Mouse (Mus musculus): Measurements from ENCODE around the gene Ece2. TPM values are rescaled to one million over a fixed set of nuclear protein-coding genes. Genes with fewer than 3 reads are reported as not detected.

Ece2 gene
- polyA plus RNA-seq, 1 experiment, result 0.07 TPM

GRCm38 (mm10) chr16:20672965-20673705, 43.5 kb downstream of the Ece2 start:
- H3K4me1 ChIP-seq (ENCODE audit: control insufficient read depth, insufficient read depth, insufficient read length), result peaks cover 8% of the 10 kb centered on the region; the same call in 1 of the 2 replicates
- peak overlapping the region; percentile 50; the same call in 1 of the 2 replicates for H3K27ac ChIP-seq (ENCODE audit: insufficient read depth, low read length)
- TF ChIP-seq CTCF (IDR thresholded peaks at IDR 0.05; ENCODE audit: extremely low read depth, insufficient read depth, insufficient read length, insufficient replicate concordance), result no peak
- no peak for TF ChIP-seq POLR2A (IDR thresholded peaks at IDR 0.05; ENCODE audit: low read depth, low read length)
- peaks cover 9% of the 10 kb centered on the region; the same call in 1 of the 2 replicates for H3K36me3 ChIP-seq (ENCODE audit: control insufficient read depth, insufficient read depth, low read length)
- H3K4me3 ChIP-seq (ENCODE audit: extremely low read depth, insufficient read depth, insufficient read length), result peak overlapping the region; percentile 61
- peak in 1 of 2 experiments; percentile 39 for DNase-seq (ENCODE audit: low read depth in 1 of 2, low spot score in 2 of 2)
- under 1% methylated on average over 39 of the region's 78 CpGs for WGBS
- no peaks in the 10 kb centered on the region; the same call in 1 of the 2 replicates for H3K27me3 ChIP-seq (ENCODE audit: control insufficient read depth, insufficient read depth, low read length)

DNA sequence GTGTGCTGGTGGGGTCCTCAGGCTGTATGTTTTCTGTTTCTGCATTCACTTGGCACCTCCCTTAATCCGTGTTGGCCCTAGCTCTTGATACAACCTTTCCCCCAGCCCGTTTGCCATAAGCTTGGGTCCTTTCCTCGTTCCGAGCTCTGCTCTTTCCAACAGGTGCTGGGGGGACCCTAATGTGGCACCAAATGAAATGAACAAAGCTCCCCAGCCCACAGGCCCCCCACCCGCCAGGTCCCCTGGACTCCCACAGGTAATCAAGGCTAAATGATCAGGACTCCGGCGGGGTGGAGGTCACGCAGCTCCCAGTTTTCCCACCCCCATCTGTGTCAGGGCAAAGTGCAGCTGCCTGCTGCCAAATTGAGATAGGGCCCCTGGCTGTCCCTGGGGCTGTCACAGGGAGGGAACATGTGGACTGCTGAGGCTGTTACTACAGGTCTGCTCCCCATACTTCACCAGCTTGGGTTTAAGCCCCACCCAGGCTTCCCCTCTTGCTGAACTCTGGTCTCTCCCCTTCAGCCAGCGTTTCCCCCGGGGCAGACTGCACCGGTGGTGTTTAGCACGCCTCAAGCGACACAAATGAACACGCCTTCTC, 44.2 kb downstream of the Ece2 start:
- DNase-seq (ENCODE audit: low read depth in 1 of 2, low spot score in 2 of 2), result peak in 1 of 2 experiments; percentile 13
- H3K4me3 ChIP-seq (ENCODE audit: extremely low read depth, insufficient read depth, insufficient read length), result peak overlapping the region; percentile 61
- 4% methylated on average over 14 of the region's 14 CpGs for WGBS
- no peak for TF ChIP-seq POLR2A (IDR thresholded peaks at IDR 0.05; ENCODE audit: low read depth, low read length)
- no peak for TF ChIP-seq CTCF (IDR thresholded peaks at IDR 0.05; ENCODE audit: extremely low read depth, insufficient read depth, insufficient read length, insufficient replicate concordance)
- H3K4me1 ChIP-seq (ENCODE audit: control insufficient read depth, insufficient read depth, insufficient read length), result peaks cover 8% of the 10 kb centered on the region; the same call in 1 of the 2 replicates
- H3K27me3 ChIP-seq (ENCODE audit: control insufficient read depth, insufficient read depth, low read length), result no peaks in the 10 kb centered on the region; the same call in 1 of the 2 replicates
- H3K27ac ChIP-seq (ENCODE audit: insufficient read depth, low read length), result peak overlapping the region; percentile 50; the same call in 1 of the 2 replicates
- peaks cover 16% of the 10 kb centered on the region for H3K36me3 ChIP-seq (ENCODE audit: control insufficient read depth, insufficient read depth, low read length)

- peaks cover 28% of the 10 kb centered on the region for H3K36me3 ChIP-seq (ENCODE audit: control insufficient read depth, insufficient read depth, low read length)
- no peak overlapping the region for H3K27ac ChIP-seq (ENCODE audit: insufficient read depth, low read length)
- no peaks in the 10 kb centered on the region; the same call in 1 of the 2 replicates for H3K27me3 ChIP-seq (ENCODE audit: control insufficient read depth, insufficient read depth, low read length)
- peaks cover 8% of the 10 kb centered on the region; the same call in 1 of the 2 replicates for H3K4me1 ChIP-seq (ENCODE audit: control insufficient read depth, insufficient read depth, insufficient read length)
- 92% methylated on average over 6 of the region's 6 CpGs for WGBS
- no peak for DNase-seq (ENCODE audit: low read depth in 1 of 2, low spot score in 2 of 2)
- H3K4me3 ChIP-seq (ENCODE audit: extremely low read depth, insufficient read depth, insufficient read length), result no peak overlapping the region
- TF ChIP-seq POLR2A (IDR thresholded peaks at IDR 0.05; ENCODE audit: low read depth, low read length) (no peak), CTCF (IDR thresholded peaks at IDR 0.05; ENCODE audit: extremely low read depth, insufficient read depth, insufficient read length, insufficient replicate concordance) (no peak)
Observed at GRCm38 (mm10) chr16:20675213-20675612, 45.6 kb downstream of the Ece2 start.

GRCm38 (mm10) chr16:20676702-20677101, 47.1 kb downstream of the Ece2 start:
- Histone ChIP-seq H3K4me1 (ENCODE audit: control insufficient read depth, insufficient read depth, insufficient read length) (peaks cover 8% of the 10 kb centered on the region; the same call in 1 of the 2 replicates), H3K27me3 (ENCODE audit: control insufficient read depth, insufficient read depth, low read length) (no peaks in the 10 kb centered on the region; the same call in 1 of the 2 replicates), H3K27ac (ENCODE audit: insufficient read depth, low read length) (no peak overlapping the region), H3K4me3 (ENCODE audit: extremely low read depth, insufficient read depth, insufficient read length) (no peak overlapping the region), H3K36me3 (ENCODE audit: control insufficient read depth, insufficient read depth, low read length) (peaks cover 42% of the 10 kb centered on the region)
- TF ChIP-seq POLR2A (IDR thresholded peaks at IDR 0.05; ENCODE audit: low read depth, low read length) (no peak), CTCF (IDR thresholded peaks at IDR 0.05; ENCODE audit: extremely low read depth, insufficient read depth, insufficient read length, insufficient replicate concordance) (no peak)
- WGBS, result 77% methylated on average over 4 of the region's 4 CpGs
- no peak for DNase-seq (ENCODE audit: low read depth in 1 of 2, low spot score in 2 of 2)

DNA sequence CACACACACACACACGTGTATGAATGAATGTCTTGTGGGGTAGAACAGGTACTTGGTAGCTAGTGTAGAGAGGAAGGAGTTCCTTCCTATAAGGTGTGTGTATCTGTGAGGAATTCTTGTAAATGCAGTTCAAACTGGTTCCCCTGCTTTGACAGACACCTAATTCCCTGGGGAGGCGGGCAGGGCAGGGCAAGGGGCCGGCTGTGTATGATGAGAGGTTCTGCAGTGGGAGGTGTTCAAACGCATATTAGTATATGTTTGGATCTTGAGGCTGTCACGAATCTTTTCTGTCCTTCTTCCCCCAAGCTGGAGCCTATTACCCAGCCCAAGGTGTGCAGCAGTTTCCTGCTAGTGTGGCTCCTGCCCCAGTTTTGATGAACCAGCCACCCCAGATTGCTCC, 47.8 kb downstream of the Ece2 start:
- WGBS, result 73% methylated on average over 5 of the region's 5 CpGs
- no peak overlapping the region for H3K27ac ChIP-seq (ENCODE audit: insufficient read depth, low read length)

DNA sequence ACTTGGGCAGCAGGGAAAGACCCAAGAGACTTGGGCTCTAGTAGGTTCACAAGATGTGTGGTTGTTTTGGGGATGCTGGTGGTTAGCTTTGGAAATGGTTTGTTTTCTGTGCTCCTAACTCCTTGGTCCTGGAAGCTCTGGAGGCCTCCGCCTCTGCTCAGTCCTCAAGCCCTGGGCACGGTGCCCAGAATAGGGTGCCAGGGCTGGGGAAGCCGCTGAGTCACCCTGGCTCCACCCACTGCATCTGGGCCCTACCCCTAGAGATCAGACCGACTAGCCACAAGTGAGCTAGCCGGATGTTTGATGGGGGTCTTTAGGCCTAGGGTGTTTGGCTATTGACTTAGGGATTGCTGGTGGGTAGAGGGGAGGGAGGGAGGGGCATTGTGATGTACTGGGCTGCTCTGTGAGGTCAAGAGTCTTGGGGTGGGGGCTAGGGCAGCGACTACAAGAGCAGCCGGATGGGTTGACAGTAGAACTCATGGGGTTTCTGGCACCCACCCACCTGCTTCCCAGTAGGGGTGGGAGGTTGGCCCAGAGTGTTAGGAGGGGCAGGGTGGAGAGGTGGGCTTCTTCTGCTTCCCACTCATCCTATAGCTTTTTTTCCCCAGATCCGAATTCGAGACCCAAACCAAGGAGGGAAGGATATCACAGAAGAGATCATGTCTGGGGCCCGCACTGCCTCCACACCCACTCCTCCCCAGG, 48.5 kb downstream of the Ece2 start:
- H3K4me3 ChIP-seq (ENCODE audit: extremely low read depth, insufficient read depth, insufficient read length), result no peak overlapping the region
- no peak for DNase-seq (ENCODE audit: low read depth in 1 of 2, low spot score in 2 of 2)
- H3K27ac ChIP-seq (ENCODE audit: insufficient read depth, low read length), result no peak overlapping the region
- peaks cover 5% of the 10 kb centered on the region; the same call in 1 of the 2 replicates for H3K4me1 ChIP-seq (ENCODE audit: control insufficient read depth, insufficient read depth, insufficient read length)
- H3K27me3 ChIP-seq (ENCODE audit: control insufficient read depth, insufficient read depth, low read length), result no peaks in the 10 kb centered on the region
- WGBS, result 59% methylated on average over 10 of the region's 10 CpGs
- no peak for TF ChIP-seq POLR2A (IDR thresholded peaks at IDR 0.05; ENCODE audit: low read depth, low read length)
- TF ChIP-seq CTCF (IDR thresholded peaks at IDR 0.05; ENCODE audit: extremely low read depth, insufficient read depth, insufficient read length, insufficient replicate concordance), result no peak
- H3K36me3 ChIP-seq (ENCODE audit: control insufficient read depth, insufficient read depth, low read length), result peaks cover 54% of the 10 kb centered on the region

More for the DNA sequence above, 47.8 kb downstream of the Ece2 start:
- peaks cover 48% of the 10 kb centered on the region for H3K36me3 ChIP-seq (ENCODE audit: control insufficient read depth, insufficient read depth, low read length)
- peaks cover 5% of the 10 kb centered on the region; the same call in 1 of the 2 replicates for H3K4me1 ChIP-seq (ENCODE audit: control insufficient read depth, insufficient read depth, insufficient read length)
- H3K4me3 ChIP-seq (ENCODE audit: extremely low read depth, insufficient read depth, insufficient read length), result no peak overlapping the region
- DNase-seq (ENCODE audit: low read depth in 1 of 2, low spot score in 2 of 2), result no peak
- no peaks in the 10 kb centered on the region; the same call in 1 of the 2 replicates for H3K27me3 ChIP-seq (ENCODE audit: control insufficient read depth, insufficient read depth, low read length)
- no peak for TF ChIP-seq POLR2A (IDR thresholded peaks at IDR 0.05; ENCODE audit: low read depth, low read length)
- no peak for TF ChIP-seq CTCF (IDR thresholded peaks at IDR 0.05; ENCODE audit: extremely low read depth, insufficient read depth, insufficient read length, insufficient replicate concordance)
